Mouse (Mus musculus) cerebellum, postnatal 4 days (tissue): Measurements from ENCODE around the gene Sec14l4.

Source experiments
- DNase-seq, 2 experiments: peaks; one replicate each; pipeline ENCODE4 v3.0.0; 2022; ENCODE audit warnings: low spot score in 2 of 2, mixed read lengths in 1 of 2

Sec14l4 gene

DNA sequence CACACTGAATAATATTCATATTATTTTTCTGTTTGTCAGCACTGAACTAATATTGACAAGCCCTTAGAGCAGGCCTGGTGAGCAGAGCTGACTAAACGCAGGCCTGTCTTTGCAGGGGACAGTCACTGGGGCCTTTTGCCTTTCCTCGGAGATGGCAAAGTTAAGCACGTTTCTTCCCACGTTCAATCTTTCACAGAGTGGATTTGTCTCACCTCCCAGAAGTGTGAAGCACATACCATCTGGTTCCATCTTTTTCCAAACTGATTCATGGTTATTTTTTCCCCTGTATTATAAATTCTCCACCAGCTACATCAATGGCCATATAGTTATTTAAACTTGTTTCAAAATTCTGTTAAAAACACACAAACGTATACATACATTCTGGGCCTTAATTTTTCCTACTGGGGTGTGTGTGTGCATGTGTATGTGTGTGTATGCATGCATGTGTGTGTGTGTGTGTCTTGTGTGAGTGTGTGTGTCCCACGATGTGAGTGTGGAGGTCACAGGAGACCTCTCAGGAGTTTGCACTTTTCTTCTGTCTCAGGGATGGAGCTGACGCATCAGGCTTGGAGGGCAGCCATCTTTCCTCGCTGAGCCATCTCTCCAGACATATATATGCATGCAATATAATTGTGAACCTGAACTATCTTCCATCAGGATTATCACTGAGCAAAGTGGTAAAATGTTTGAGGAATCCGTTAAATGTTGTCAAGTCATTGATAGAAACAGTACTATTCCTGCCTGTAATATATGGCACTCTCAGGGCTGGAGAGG, 3.5 kb upstream of the Sec14l4 start:
- no peak for DNase-seq

DNA sequence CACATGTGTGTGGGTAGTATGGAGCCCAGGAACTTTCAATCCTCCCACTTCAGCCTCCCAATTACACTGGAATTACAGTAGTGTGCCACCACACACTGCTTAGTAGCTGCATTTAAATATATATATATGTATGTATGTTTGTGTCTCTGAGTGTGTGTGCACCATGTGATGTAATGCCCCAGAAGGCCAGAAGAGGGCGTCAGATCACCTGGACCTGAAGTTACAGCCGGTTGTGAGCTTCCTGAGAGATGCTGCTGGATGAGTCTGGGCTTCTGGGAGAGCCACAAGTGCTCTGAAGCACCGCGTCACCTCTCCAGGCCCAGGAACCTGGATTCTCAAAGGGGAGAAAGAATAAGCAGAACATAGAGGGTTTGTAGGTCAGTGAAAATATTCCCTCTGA, 1.9 kb upstream of the Sec14l4 start:
- DNase-seq = no peak

DNA sequence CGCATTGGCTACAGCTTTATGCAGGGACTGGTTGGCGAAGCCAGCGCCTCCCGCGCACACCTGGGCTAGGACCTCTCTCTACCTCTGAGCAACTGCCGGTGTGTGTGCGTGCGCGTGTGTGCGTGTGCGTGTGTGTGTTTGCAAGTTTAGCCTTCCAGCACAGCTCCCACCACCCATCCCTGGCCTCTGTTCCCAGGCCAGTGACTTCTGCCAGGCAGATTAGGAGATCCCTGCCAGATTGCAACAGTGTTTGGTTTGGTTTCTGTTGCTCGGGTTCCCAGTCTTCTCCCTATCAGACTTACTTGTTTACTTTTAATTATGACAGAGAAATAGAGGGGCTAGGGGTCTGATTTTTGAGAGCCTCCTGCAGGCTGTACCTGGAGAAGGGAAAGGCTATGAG, 699 bp downstream of the Sec14l4 start:
- no peak for DNase-seq

DNA sequence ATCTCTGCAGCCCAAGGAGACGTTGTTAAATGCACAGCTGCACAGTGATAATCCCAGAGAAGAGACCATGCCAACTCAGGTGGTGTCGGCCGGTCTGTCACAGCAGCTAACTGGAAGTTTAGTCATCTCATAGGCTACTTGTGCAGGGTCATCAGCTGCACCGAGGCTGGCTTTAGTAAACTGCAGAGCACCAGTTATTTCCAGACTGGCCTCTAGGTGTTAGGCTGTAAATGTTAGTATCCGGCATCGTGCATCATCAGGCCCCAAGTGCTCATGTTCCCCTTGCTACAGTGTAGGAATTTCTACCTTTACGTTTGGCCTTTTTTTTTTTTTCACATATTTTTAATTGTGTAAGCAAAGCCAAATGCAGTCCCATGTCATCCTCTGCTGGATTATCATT, 2.2 kb downstream of the Sec14l4 start:
- no peak for DNase-seq

- DNase-seq = no peak
Measured at GRCm38 (mm10) chr11:4034169-4034568, 2.9 kb downstream of the Sec14l4 start.

GRCm38 (mm10) chr11:4035116-4035892, 4.0 kb downstream of the Sec14l4 start:
- no peak for DNase-seq

DNA sequence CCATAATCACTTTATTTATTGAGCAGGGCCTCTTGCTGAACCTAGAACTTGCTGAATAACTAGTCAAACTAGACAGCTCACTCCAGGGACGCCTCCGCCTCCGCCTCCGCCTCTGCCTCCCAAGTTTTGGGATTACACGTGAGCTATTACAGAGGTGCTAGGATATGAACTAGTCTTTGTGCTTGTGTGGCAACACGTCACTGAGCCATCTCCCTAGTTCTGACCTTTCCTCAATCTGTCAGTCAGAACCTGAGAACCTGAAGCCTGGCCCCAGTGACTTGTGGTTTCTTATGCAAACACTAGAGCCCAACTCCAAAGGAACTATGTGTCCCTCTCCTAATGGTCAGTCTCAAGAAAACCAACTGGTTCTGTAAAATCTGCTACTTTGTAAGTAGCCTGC, 4.7 kb downstream of the Sec14l4 start:
- DNase-seq = no peak

DNA sequence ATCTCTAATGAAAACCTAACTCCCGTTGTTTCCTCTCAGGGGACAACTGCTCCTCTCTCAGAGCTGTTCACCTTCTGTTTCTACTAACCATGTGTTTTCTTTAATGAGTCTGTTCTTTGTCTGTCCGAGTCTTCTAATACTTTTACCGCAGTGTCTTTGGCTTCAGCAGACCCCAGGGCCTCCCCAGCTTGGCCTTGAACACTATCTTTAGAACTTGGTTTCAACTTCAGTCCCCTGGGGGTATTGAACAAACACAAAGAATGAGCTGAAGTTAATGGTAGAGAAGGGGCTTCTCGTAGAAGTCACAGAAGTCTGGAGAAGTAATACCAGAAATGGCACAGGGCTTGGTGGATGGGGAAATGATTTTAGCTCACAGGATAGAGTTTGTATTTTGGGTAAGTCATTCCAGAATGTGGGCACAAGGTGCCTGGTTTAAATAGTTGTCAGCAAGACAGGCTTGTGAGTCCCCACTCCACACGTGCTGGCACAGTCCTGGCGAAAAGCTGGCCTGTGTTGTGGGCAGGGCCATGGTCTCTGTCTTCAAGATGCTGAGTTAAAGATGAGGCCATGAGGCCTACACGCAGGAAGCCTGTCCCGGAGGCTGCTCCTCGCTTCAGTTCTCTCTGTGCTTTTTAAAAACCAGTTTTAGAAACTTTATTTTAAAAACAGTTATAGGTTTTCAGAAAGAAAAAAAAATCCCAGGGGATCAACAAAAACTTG, 5.3 kb downstream of the Sec14l4 start:
- DNase-seq = no peak

GRCm38 (mm10) chr11:4039951-4040350, 8.7 kb downstream of the Sec14l4 start:
- DNase-seq = no peak

GRCm38 (mm10) chr11:4041123-4041625, 9.9 kb downstream of the Sec14l4 start:
- no peak for DNase-seq

GRCm38 (mm10) chr11:4043081-4043480, 11.8 kb downstream of the Sec14l4 start:
- no peak for DNase-seq

GRCm38 (mm10) chr11:4046526-4046925, 15.3 kb downstream of the Sec14l4 start:
- no peak for DNase-seq

DNA sequence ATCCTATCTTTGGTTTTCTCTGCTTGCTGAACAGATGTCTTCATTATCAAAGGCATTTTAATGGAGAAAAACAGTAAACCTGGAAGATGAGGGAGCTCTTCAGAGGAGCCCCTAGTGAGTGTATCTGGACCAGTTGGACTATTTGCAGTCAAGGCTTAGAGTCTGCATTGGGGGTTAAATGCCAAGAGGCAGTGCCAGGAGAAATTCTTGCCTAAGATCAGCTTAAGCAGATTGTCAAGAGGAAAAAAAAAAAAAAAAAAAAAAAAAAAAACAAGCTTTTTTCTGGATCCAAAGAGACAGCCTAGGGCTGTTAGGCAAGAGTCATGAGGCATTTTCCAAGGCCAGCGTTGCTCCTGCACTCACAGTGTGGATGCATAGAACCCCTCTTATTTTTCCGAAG, 16.5 kb downstream of the Sec14l4 start:
- no peak for DNase-seq

DNA sequence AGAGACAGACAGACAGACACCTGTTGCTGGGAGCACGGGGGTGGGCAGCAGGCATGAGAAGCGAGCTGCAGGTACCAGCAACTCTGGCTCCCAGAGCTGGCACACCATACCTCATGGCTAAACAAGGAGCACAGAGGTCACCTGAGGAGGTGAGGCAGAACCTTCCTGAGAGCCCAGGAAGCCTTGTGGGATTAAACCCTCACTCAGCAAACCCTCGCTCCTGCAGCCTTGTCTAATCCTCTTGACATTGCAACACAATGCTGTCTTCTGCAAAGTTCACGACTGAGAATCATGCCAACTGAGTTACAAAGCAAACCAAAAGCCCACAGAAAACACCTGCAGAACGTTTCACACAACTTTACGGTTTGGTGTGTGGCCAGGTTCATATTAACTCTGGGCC, 17.2 kb downstream of the Sec14l4 start:
- no peak for DNase-seq

GRCm38 (mm10) chr11:4053586-4053985, 22.3 kb downstream of the Sec14l4 start:
- DNase-seq = peak; percentile 64 to 77

DNA sequence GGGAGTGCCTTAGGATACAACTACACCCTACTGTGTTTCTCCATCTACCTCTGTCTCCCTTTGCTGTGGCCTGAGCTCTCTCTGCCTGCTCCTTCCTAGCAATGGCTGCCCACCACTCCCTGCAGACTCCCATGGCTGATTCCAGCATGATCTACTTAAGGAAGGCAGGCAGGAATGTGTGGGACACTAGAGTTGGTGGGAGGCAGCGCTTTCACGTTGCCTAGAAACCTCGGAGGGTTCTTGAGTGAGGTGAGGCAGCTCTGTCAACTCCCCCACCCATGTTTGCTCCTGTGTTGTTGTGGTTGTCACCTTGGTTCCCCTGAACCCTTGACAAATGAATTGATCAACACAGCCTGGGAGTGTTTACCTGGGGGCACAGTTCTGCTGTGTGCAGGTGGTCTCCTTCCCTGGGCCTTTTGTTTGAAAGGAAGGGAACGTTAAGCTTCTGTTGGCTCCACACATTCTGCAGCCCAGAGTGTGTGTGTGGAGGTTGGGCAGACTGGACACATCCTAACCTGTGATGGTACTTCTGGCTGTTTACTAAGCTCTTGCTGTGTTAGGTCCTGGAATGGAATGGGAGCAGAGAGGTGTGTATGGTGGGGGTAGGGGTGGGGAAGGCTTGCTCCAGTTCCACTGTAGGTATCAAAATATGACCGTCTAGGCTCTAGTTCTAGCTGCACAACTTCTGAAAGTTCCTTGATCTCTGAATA, 29.8 kb downstream of the Sec14l4 start:
- no peak for DNase-seq

DNA sequence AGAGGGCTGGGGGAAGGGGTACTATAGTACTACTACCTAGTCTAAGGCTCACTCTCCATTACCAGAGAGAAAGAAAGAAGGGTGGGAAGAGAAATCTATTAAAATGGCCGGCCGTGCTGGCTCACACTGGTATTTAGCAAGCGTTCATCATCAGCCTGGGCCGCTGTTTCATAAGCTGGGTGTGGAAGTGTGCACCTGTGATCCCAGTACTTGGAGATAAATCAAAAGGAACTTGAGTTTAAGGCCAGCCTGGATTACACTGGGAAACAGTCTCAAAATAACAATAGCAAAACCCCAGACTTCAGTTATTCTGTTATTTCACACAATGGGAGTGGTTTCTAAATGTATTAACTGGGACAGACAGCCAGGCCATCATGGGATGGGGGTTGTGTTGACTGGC, 31.3 kb downstream of the Sec14l4 start:
- no peak for DNase-seq

DNA sequence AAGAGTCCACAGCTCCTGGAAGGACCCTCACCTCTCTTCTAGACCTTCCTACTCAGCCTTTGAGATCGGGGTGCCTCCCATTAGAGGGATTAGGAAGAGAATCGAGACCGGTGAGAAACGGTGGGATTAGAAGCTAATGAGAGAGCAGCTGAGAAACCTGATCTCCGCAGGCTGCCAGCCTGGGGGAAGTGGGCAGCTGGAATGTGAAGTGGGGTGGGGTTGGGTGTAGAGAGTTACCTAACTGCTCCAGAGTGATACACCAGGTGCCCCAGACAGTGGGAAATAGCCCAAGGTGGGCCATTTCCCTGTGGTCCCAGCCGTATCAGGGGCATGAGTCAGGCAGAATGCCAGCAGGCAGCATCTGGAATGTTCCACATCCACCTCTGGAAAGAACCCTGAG, 31.7 kb downstream of the Sec14l4 start:
- DNase-seq = no peak

DNA sequence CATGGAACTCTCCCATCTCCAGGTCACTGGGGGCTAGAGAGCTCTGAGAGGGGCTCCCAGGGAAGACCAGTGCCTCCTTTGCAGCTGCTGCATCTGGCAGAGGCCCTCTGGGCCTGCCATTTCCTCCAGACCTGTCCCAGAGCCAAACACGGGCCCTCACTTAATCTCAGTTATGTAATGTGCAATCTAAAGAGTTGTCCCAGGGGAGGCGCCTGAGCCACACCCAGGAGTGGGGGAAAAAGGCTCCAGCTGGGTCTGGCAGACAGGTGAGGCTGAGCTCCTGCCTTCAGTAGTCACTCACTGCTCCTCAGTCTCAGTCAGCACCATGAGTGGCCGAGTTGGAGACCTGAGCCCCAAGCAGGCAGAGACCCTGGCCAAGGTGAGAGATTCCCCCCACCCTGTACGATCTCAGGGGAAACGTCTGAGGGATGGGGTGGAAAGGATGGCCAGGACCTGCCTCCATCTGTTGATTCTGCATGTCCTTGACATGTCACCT, 33.4 kb downstream of the Sec14l4 start, which contains the start of gene Sec14l3:
Sec14l3 (plus strand) TSS at position 215 of the 496 bp plus-strand sequence.
- no peak for DNase-seq

DNA sequence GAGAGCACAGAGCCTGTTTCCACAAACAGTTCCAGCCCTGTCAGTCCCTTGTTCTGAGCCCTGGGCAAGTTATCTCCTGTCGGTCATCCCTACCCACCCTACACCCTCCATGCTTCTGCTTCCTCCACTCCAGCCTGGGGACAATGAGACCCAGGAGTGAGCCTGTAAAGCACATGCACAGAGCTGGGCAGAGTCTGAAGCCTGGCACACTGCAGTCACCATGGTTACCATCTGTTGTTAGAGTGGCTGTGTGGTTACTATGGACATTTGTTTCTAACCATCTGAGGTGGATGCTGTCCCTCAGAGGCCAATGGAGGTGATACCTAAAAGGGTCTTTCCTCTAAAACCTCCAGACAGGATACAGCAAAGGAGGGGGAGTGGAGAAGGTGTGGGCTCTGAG, 38.4 kb downstream of the Sec14l4 start:
- no peak for DNase-seq

DNA sequence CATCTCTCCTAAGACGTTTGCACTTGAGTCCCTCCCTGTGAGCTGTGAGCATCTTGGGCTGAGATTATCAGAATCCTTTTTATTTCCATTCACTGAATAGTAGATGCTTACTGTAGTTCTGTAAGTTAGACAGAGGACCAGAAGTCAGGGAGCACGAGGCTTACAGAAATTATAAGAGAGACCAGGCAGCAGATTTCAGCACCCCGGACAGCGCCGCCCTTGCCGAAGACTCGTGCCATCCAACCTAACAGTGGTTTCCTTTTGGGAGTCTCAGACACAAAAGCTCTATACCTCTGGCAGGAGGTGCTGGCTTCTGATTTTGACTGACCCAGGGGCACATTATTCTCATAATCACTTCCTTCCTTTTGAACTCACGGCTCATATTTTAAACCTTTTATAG, 45.4 kb downstream of the Sec14l4 start:
- DNase-seq = no peak
